Mouse (Mus musculus) limb, embryonic 11.5 days (tissue): ENCODE measurements around the gene Krt14. TPM values are rescaled to one million over a fixed set of nuclear protein-coding genes. Genes with fewer than 3 reads are reported as not detected.

ENCODE experiments used
- ATAC-seq: fragments of 200-750 bp; cut with Nextera tagmentation; 2 replicates; pipeline ENCODE4 v1.8.0; 2017; ENCODE audit warnings: low read depth; ENCODE audit not compliant: insufficient number of reproducible peaks, low FRiP score, low TSS enrichment
- DNase-seq: peaks from one replicate; pipeline ENCODE4 v3.0.0-alpha.2; 2015; ENCODE audit warnings: low spot score
- H3K27ac ChIP-seq: fragments of 300-500 bp; sonication (generic); replicated peaks from 2 replicates; pipeline ENCODE4 v1.5.1; 2014; ENCODE audit warnings: low read depth, mild to moderate bottlenecking, low read length
- H3K27me3 ChIP-seq: fragments of 300-500 bp; sonication (generic); 2 replicates; pipeline ENCODE4 v1.6.1; 2014; ENCODE audit warnings: mild to moderate bottlenecking, low read length, mixed read lengths; ENCODE audit not compliant: control insufficient read depth, insufficient read depth
- H3K36me3 ChIP-seq: fragments of 300-500 bp; sonication (generic); 2 replicates; pipeline ENCODE4 v1.6.1; 2014; ENCODE audit warnings: mild to moderate bottlenecking, low read length, moderate library complexity, mixed read lengths; ENCODE audit not compliant: control insufficient read depth, insufficient read depth
- H3K4me1 ChIP-seq: fragments of 300-500 bp; sonication (generic); 2 replicates; pipeline ENCODE4 v1.6.1; 2014; ENCODE audit warnings: low read length, mixed read lengths; ENCODE audit not compliant: control insufficient read depth, insufficient read depth
- H3K4me2 ChIP-seq: fragments of 300-500 bp; sonication (generic); 2 replicates; pipeline ENCODE4 v1.6.1; 2014; ENCODE audit warnings: low read depth, mild to moderate bottlenecking, moderate library complexity; ENCODE audit not compliant: severe bottlenecking
- H3K4me3 ChIP-seq: fragments of 300-500 bp; sonication (generic); 2 replicates; pipeline ENCODE4 v1.5.1; 2014; ENCODE audit warnings: low read depth, low read length
- H3K9ac ChIP-seq: fragments of 300-500 bp; sonication (generic); 2 replicates; pipeline ENCODE4 v1.6.1; 2014; ENCODE audit warnings: mild to moderate bottlenecking, low read length
- H3K9me3 ChIP-seq: fragments of 300-500 bp; sonication (generic); 2 replicates; pipeline ENCODE4 v1.6.1; 2016; ENCODE audit warnings: low read length; ENCODE audit not compliant: control insufficient read depth
- WGBS: fragments of 180-500 bp; shearing (Covaris S2); extraction: QIAGEN DNeasy Blood & Tissue Kit; methylation state at CpG from one replicate; pipeline ENCODE4 v1.1.7; 2014; 5-methylcytosine and 5-hydroxymethylcytosine counted together
- polyA plus RNA-seq: library from polyadenylated mRNA; unstranded; fragments of >200 nt; fragmentation: Nextera tagmentation; extraction: Ambion mirVana; gene quantifications from 2 replicates; pipeline ENCODE4 v1.2.1, GENCODE M21; 2014

Krt14 gene
- polyA plus RNA-seq, 1 experiment from 2014 or later = 49.6 TPM

DNA sequence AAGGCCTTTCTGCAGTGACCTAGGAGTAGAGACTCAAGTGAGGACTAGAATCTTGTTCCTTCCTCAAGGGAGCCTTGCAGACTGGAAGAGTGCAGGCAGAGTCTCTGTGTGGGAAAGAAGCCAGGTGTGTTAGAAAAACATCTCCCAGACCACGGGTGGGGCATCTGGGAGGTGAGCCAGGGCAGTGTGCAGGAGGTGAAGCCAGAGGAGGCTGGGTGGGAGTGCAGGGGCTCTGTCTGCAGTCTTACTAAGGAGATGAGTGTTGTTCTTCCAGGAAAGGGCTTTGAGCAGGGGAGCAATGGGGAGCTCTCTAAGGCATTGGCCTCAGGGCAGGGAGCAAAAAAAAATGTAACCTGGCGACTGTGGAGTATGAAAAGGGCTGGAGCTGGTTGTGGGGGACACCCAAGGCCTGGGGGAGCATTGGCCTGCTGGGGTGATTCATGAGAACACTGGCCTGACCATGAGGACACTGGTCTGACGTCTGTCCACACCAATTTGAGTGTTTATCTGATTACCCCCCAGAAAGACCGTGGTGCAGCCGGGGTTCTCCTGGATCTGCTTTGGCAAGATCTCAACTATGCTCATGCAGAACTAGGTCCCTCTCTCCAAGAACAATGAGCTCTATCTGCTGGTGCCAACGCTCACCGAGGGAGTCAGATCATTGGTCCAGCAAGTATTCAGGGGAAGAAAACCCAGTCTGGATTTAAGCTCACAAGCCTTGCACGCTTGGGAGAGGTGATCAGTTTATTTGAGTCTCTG, 51.7 kb downstream of the Krt14 start:
- DNase-seq = no peak
- Histone ChIP-seq H3K9me3 (no peaks in the 10 kb centered on the region), H3K27ac (no peak overlapping the region), H3K9ac (no peak overlapping the region), H3K36me3 (no peaks in the 10 kb centered on the region), H3K4me3 (no peak overlapping the region), H3K27me3 (no peaks in the 10 kb centered on the region), H3K4me1 (no peaks in the 10 kb centered on the region), H3K4me2 (no peak overlapping the region)
- WGBS = 77% methylated on average over 8 of the region's 8 CpGs
- ATAC-seq = no peak

Other genes starting within 250 kb of the Krt14 start
- gene Krtap29-1, start 228.5 kb downstream of the Krt14 start, polyA plus RNA-seq = not detected in 2 replicates
- gene Krtap16-1, start 221.0 kb downstream of the Krt14 start, polyA plus RNA-seq = not detected in 2 replicates
- 0.48 and 1.0 TPM in 2 replicates for gene Krtap17-1, start 213.6 kb downstream of the Krt14 start, polyA plus RNA-seq
- gene Krt33a, start 191.3 kb downstream of the Krt14 start, polyA plus RNA-seq = not detected in 2 replicates
- 0.15 and 0.16 TPM in 2 replicates for gene Krt33b, start 177.7 kb downstream of the Krt14 start, polyA plus RNA-seq
- gene Krt34, start 166.0 kb downstream of the Krt14 start, polyA plus RNA-seq = not detected in 2 replicates
- not detected in 2 replicates for gene Krt31, start 157.0 kb downstream of the Krt14 start, polyA plus RNA-seq
- not detected in 2 replicates for gene Krt32, start 119.3 kb downstream of the Krt14 start, polyA plus RNA-seq
- gene Krt35, start 111.3 kb downstream of the Krt14 start, polyA plus RNA-seq = 0.11 TPM in 1 of 2 replicates, not detected in the other
- 0.08 and 0.11 TPM in 2 replicates for gene Krt36, start 101.9 kb downstream of the Krt14 start, polyA plus RNA-seq
- not detected in 2 replicates for gene Krt13, start 86.0 kb downstream of the Krt14 start, polyA plus RNA-seq
- gene Krt15, start 71.6 kb downstream of the Krt14 start, polyA plus RNA-seq = 3.4 and 6.7 TPM in 2 replicates
- 6.4 and 8.0 TPM in 2 replicates for gene Krt19, start 58.9 kb downstream of the Krt14 start, polyA plus RNA-seq
- 0.07 and 0.09 TPM in 2 replicates for gene Krt9, start 14.3 kb downstream of the Krt14 start, polyA plus RNA-seq
- gene Krt16, start 41.4 kb upstream of the Krt14 start, polyA plus RNA-seq = not detected in 2 replicates
- gene Krt17, start 53.5 kb upstream of the Krt14 start, polyA plus RNA-seq = 11.2 and 11.6 TPM in 2 replicates
- 0.09 and 0.26 TPM in 2 replicates for gene Krt42, start 62.3 kb upstream of the Krt14 start, polyA plus RNA-seq
- gene Eif1, start 112.3 kb upstream of the Krt14 start, polyA plus RNA-seq = 1,608 and 1,642 TPM in 2 replicates
- gene Gast, start 126.9 kb upstream of the Krt14 start, polyA plus RNA-seq = not detected in 2 replicates
- gene Hap1, start 148.6 kb upstream of the Krt14 start, polyA plus RNA-seq = 0.38 and 0.39 TPM in 2 replicates
- gene Jup, start 190.2 kb upstream of the Krt14 start, polyA plus RNA-seq = 29.8 and 32.3 TPM in 2 replicates
- gene P3h4, start 207.3 kb upstream of the Krt14 start, polyA plus RNA-seq = 36.7 and 40.2 TPM in 2 replicates
- gene Fkbp10, start 208.1 kb upstream of the Krt14 start, polyA plus RNA-seq = 81.3 and 85.4 TPM in 2 replicates
- 157 and 160 TPM in 2 replicates for gene Nt5c3b, start 234.3 kb upstream of the Krt14 start, polyA plus RNA-seq
- gene Klhl10, start 234.4 kb upstream of the Krt14 start, polyA plus RNA-seq = 0.93 and 1.0 TPM in 2 replicates